Mouse (Mus musculus) neural tube, embryonic 10.5 days (tissue): ENCODE measurements around the gene Ptar1.
"Not testable (repeated sequence)": the region's sequence is repeated elsewhere in the genome, so short reads cannot be mapped to it uniquely, and the experiment has no call there.

Source experiments
- DNase-seq: peaks from one replicate; pipeline ENCODE4 v3.0.0-alpha.2; 2017; ENCODE audit warnings: low spot score; ENCODE audit errors: extremely low spot score

Ptar1 gene

DNA sequence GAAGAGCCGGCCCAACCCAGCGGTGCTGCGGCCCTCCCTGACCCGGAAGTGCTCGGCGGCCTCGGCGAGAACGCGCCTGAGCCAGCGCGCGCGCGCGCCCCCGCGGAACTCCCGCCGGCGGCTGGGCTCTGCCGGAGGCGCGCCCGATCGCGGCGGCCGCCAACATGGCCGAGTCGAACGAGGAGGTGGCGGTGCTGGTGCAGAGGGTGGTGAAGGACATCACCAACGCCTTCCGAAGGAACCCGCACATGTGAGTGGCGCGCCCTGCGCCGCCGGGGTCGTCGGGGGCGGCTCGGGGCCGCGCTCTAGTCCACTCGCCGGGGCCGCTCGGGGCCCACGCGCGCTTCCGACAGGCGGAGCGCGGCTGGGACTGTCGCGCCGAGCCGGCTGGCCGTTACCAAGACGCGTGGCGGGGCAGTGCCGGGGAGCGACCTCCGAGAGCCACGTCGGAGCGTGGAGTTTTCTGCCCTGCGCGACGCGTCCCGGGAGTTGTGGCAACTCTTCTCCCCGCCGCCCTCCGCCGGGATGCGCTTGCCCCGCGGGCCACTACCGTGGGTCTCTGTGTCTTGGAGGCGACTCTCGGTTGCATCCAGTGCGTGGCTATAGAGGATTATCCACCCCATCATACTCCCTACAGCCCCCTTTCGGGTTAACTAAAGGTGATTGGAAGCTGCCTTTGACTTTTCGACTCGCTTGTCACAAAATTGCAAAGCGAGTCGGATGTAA is at the start of gene Ptar1:
TSS of gene Ptar1 (plus strand) at position 134 of the 726 bp plus-strand sequence.
- DNase-seq: peak; percentile 93

DNA sequence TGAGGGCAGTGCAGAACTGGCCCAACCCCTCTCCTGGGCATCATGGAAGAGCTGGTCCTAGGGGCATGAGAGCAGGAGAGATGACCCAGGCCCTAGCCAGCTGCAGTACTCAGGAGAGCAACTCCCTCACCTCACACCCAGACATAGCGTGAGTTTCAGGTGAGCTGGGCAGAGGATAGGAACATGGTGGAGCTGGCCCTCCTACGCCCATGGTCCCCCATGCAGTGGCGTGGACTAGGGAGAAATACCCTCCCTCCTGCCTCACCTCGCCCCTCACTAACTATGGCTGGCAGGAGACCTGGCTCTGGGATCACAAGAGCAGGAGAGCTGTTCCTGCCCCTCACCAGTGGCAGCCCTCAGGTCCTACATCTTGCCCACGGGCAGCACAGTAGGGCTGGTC is 43.4 kb upstream of the Ptar1 start:
- DNase-seq: no peak

- no peak for DNase-seq
These were observed 41.9 kb upstream of the Ptar1 start for GRCm38 (mm10) chr19:23645347-23645746.

DNA sequence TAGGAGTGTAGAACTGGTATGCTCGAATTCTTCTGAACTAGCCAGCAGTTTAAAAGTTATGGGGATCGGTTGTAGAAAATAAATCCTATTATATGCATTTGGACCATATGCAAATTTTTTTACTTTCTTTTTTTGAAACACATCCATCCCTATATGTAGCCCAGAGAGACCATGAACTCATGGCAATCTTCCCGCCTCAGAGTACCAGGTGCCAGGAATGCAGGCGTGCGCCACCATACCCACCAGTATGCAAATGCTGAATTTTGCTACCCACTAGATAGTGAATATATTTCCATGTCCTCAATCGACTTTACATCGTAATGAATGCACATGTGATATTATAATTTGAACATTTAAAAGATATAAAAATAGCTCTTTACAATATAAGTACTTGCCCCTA is 39.9 kb upstream of the Ptar1 start:
- no peak for DNase-seq

DNA sequence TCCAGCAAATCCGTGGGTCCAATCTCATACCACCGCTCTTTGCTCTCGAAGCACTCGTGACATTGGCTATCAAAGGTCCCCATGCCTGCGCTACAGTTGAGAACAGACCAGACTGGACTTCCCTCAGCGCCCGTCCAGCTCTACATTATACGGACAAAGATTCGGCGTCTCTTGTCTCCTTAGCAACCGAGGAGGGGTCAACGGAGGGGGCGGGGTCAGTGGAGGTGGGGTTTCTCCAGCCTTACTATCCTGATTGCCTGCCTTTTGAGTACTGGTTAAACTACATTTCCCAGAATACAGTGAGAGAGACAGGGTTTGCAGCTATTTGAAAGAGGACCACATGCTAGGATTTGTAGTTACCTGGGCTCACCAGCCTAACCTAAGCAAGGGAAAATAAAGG is 34.6 kb upstream of the Ptar1 start, which contains the start of gene 1700028P14Rik:
TSS of gene 1700028P14Rik (minus strand) at position 169 of the 400 bp plus-strand sequence.
- DNase-seq: peak; percentile 63

DNA sequence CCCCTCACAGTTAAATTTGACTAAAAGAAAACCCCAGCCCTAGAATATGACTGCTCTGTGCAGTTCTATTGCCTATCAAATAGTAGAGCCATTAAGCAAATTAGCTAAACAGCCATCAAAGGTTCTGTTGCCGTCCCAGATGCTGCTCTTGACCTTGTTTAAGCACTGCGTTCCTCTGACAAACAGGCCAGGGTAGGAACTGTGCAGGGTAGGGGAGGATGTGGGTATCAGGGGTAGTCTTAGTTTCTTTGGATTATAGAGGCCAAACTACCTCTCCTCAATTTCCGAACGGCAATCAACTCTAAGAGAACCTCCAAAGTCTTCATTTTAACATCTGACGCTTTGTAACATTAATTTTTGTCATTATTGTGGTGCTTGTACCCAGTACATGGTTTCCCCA is 34.1 kb upstream of the Ptar1 start:
- no peak for DNase-seq

DNA sequence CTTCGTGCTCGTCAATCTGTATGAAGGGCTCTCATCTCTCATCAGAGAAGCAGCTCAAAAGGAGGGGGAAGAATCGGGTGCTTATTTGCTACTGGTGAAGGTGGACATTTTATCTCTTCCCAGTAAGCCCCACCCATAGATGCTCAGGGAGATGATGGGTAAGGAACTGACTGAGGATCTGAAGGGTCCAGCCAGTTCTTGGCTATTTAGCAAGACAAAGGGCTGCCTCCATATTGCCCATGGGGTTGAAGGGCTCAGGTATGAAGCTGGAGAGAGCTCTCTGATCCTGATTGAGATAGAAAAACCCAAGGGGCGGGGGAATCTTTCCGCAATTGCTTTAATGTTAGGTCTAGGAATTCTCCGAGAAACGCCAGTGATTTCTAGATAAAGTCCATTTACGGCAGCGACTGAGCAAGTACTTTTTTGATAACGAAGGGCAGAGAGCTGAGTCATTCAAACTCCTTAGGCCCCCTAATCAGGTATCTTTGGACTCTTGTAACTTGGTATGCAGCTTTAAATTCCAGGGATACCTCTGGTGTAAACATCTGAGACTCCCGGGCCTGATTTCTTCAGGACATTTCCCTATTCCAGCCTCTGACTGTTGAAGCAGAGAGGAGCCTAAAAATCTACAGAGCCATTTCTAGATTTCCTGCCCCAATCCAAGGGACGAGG is 29.8 kb upstream of the Ptar1 start:
- no peak for DNase-seq

- DNase-seq: no peak
These were observed 28.9 kb upstream of the Ptar1 start for GRCm38 (mm10) chr19:23658350-23658749.

DNA sequence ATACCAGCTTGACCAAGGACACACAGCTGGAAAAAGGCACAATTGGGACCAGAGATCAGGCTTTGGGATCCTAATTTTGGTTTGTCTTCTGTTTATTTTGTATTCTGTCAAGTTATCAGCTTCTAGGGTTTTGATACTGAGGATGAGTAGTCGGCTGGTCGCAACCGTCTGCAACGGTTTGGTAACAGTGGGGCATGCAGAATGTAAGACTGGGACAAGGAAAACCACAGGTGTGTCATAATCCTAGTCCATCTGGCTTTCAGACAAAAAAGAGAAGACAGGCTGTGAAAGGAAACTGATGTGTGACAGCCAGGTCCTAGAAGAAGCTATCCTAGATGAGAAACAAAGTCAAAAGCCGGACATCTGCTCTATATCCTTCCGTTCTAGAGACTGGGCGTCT is 23.1 kb upstream of the Ptar1 start:
- DNase-seq: no peak

DNA sequence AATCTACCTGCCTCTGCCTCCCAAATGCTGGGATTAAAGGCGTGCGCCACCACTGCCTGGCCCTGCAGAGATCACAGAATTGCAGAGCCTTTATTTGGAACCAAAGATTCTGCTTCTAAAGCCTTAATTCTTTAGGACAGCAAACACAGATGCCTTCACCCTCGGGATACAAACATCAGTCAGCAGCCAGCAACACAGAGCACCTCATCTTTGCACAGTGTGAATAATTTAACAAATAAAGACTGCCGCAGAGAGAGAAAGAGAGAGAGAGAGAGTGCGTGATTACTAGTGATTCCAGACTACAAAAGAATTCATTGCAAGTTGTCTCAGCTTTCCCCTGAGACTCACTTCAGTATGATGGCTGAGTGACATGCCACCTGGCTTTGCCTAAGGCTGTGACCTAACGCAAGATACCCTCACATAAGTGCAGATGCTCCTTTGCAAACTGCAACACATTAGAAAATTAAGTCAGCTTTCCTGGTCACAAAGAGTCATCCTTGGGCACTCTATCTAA is 19.0 kb upstream of the Ptar1 start:
- DNase-seq: no peak

DNA sequence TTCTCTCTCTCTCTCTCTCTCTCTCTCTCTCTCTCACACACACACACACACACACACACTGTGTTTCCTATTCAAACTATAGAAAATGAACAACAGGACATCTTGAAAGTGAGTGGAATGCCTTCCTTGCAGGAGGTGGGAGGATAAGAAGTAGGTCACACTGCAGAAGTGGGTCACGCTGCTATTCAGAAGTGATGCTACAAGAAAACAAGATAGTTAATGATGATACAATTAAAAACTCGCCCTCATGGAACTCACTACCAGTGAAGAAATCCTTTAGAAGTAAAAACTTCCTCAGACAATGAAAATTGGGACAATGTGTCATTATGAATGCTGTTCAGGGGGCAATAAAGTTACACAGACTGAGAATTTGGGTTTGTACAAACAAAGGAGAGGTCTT is 14.2 kb upstream of the Ptar1 start:
- DNase-seq: no peak

- DNase-seq: not testable (repeated sequence)
These were observed 11.6 kb upstream of the Ptar1 start for GRCm38 (mm10) chr19:23675656-23676055.

- DNase-seq: no peak
These were observed 300 bp upstream of the Ptar1 start for GRCm38 (mm10) chr19:23686962-23687295.

GRCm38 (mm10) chr19:23688421-23688946 is 1.3 kb downstream of the Ptar1 start:
- DNase-seq: peak; percentile 51

DNA sequence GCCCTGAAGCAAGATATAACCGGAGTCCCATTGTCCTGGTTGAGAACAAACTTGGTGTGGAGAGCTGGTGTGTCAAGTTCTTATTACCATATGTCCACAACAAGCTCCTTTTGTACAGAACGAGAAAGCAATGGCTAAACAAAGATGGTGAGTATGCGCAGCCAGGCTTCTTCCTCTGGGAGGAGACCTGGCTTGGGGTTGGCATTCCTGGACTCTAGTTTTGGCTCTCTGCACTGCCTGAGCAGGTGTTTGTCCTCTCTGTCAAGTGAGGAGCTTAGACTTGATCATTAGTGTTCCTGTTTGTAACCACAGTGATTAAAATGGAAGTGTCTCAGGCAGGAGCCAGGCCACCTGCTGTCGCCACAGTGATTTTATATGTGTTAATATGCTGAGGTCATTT is 7.1 kb downstream of the Ptar1 start:
- DNase-seq: no peak

GRCm38 (mm10) chr19:23697861-23698260 is 10.6 kb downstream of the Ptar1 start:
- no peak for DNase-seq

GRCm38 (mm10) chr19:23698366-23698765 is 11.1 kb downstream of the Ptar1 start:
- DNase-seq: no peak

DNA sequence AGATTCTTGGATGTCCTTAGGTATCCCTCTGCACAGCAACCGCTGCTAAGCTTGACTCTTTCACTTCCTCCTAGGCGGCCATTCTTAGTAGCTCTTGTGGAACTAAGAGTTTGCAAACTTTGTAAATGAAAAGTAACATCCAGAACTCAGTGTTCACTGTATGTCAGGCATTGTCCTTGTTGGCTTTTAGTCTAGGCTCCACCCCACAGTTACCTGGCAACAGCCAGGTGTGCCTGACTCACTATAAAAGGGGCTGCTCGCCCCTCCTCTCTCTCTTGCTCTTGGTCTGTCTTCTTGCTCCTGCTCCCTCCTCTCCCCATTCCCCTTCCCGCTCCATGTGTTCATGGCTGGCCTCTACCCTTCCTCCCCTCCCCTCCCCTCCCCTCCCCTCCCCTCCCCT is 11.9 kb downstream of the Ptar1 start:
- no peak for DNase-seq

DNA sequence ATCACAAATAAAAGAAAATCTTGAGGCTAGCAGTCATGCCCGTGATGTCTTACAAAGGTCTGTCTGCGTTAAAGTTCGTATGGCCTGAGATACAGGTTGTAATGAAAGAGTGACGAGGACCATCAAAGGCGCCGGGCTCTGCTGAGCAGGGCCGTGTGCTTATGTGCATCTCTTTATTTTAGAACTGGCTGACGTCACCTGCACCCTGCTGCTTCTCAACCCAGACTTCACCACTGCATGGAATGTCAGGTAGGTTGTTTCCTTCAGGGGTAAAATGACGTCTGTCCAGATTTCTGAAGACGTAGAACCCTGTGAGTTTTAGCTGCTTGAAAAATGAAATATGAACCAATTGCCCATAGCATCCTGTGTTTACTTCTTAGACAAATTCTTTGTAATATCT is 15.7 kb downstream of the Ptar1 start:
- DNase-seq: no peak

DNA sequence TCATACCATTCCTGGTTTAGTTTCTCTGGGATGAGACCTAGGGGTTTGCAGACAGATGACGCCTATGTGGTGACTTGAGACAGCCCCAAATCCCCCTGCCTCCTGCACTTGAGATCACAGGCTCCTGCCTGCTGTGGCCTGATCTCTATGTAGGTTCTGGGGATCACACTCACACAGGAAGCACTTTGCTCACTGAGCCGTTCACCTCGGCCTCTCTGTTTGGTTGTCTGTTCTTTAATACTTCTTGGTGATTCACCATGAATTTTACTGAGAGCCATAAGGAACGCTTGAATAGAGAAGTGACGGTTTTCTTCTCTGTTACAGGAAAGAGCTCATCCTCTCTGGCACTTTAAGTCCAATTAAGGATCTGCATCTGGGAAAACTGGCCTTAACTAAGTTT is 18.2 kb downstream of the Ptar1 start:
- DNase-seq: no peak

DNA sequence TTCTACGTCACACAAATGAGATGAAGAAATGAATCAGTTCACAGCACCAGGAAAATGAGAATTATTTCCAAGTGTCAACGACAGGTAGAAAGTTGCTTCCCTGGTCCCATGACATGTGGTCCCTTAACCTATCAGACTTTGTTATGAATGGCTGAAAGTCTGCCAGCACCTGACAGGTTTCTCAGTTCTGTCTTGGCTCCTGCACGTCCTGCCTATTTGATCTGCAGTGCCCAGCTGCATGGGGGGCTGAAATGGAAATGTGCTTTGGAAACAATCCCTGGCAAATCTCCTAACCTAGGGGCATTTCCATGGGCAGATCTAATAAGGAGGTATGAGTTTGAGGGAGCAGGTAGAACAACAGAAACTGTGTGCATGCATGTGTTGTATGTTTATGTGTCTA is 59.3 kb downstream of the Ptar1 start:
- no peak for DNase-seq

DNA sequence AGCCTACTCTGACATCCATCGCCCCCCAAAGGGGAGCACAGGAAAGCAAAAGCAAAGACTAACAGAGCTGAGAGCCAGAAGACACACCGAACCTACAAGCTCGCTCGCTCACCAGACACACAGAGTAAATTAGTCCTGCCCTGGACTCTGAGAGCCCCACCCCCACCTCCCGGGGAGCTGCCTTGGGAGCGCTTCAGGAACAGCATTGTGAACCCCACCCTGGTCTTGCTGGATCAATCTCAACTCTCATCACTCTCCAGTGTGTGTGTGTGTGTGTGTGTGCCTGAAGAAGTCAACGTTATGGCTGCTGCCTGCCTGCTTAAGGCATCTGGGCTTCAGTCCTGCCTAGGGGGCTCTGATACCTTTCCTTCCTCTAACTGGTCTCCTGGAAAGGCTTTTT is 69.8 kb downstream of the Ptar1 start:
- DNase-seq: no peak
